Mouse (Mus musculus): Measurements from ENCODE around the gene Shank1.

DNA sequence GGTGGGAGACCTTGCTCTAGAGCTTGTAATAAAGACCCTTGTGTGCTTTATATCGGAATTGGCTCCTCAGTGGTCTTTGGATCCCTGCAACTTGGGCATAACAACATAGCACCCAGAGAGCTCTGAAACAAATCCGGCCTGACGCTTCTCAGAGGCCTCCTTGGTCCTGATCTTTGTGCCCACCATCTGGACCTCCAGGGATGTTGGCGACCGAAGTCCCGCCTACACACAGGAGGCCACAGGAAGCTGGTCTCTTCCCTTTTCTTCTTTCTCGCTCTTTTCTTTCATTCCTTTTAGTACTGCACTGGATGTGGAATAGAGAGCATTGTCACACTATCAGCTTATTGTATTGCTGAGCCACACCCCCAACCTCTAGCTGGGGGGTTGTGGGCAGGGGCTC lies 36.6 kb upstream of the Shank1 start:
- TF ChIP-seq CTCF (IDR thresholded peaks at IDR 0.05; ENCODE audit: control insufficient read depth, insufficient read depth, low read length): no peak
- no peak for TF ChIP-seq POLR2A (IDR thresholded peaks at IDR 0.05; ENCODE audit: borderline replicate concordance, control insufficient read depth, low read depth, low read length)

All from bone marrow, adult 2 months (tissue).